Mouse (Mus musculus) adrenal gland, adult 18-20 months (tissue): Measurements from ENCODE around the gene Cd68. TPM values are rescaled to one million over a fixed set of nuclear protein-coding genes. Genes with fewer than 3 reads are reported as not detected.

ENCODE experiments used
- DNase-seq, 2 experiments: peaks; one replicate each; pipeline ENCODE4 v3.0.0; 2021 to 2022; ENCODE audit warnings: low spot score in 2 of 2
- total RNA-seq, 2 experiments: library from RNA; stranded (reverse); gene quantifications; 1 replicate in 1 of 2; 2 replicates in 1 of 2; pipeline ENCODE4 v1.2.3; 2021

Cd68 gene
- total RNA-seq, 2 experiments from 2014 or later: 20.5 to 36.7 TPM

DNA sequence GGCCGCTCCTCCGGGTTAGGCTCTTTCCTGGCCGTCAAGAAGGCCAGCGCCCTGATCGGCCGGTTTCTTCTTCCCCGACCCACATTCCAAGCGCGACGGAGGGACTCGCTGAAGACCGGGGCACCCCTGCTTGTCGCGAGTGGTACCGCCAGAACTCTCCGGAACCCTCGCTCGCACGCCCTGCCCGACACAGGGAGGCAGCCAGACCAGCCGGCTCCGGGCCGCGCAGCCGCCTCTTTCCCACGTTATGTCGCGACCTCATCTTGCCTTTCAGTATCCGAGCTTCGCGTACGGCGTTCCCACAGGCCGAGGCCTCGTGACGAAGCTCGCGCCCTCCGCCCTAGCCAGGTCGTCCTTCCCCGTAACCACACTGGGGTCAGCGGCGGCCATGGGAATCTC, 5.8 kb upstream of the Cd68 start:
- peak; percentile 49 to 54 for DNase-seq

DNA sequence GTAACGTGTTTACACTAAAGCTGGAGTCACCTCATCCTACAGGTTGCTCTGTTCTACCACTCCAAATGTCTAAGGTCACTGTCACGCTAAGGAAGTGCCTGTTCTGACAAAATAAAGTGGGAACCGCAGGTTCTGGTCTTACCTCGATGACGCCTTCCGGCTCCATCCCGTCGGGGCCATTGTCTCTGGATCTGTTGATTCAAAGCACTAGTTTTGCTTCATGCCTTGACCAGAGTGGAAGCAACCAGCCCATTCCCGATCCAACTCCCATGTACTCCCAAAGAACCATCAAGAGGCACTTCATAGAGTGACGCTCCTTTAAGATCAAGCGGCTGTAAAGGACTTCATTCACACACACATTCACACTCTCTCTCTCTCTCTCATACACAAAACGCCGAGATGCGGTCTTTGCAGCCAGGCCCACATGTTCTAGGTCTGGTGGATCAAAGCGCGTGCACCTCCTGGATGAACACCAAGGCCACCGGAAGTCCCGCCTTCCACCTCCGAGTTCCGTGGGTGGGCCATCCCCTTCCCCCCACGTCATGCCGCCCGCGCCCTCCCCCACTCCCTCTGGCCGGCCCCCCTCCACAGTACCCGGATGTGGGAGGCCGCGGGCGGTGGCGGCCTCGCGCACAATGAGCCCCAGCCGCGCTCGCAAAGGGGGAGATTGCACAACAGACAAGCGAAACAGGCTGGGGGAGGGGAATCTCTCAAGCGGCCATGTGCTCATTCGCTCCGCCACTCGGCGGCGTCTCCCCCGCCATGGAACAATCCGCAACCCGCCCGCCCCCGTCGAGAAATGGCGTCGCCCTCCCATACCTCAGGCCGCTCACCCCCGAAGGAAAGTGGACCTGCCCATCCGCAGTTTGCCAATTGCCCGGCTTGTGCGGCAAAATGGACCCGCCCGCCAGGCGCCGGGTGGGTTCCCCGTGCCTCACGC, 5.1 kb upstream of the Cd68 start:
- peak; percentile 96 for DNase-seq

DNA sequence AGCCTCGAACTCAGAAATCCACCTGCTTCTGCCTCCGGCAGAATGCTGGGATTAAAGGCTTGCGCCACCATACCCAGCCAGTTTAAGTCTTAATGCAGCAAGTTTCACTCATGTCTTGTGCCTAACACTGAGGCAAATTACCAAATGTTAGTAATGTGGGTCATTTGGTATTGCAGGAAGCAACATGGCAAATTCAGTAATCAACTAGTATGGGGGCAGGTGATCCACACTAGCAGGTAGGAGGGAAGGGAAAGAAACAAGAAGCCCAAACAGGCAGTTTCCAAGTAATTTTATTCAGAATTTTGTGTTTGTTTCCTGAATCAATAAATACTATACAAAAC, 682 bp upstream of the Cd68 start:
- no peak for DNase-seq

- no peak for DNase-seq
Observed at GRCm38 (mm10) chr11:69665457-69665960, 444 bp downstream of the Cd68 start.

GRCm38 (mm10) chr11:69664841-69665240, 1.1 kb downstream of the Cd68 start:
- DNase-seq: no peak

DNA sequence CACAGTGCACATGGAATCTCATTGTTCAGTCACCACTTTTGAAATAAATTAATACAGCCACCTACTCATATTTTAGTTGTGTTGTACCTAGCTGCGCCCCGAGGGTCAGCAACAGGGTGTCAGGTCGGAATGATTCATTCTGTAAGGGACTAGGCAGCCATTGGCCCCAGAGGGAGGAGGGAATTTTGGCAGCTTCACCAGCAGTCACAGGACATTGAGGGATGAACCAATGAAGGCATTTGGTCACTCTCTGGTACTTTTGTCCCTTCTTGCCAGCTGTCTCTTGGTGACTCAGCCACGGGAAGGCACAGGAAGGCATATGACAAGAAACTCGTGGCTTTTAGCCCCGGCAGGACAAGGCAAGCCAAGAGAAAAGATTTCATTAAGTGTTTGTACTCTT, 2.2 kb downstream of the Cd68 start:
- DNase-seq: no peak

DNA sequence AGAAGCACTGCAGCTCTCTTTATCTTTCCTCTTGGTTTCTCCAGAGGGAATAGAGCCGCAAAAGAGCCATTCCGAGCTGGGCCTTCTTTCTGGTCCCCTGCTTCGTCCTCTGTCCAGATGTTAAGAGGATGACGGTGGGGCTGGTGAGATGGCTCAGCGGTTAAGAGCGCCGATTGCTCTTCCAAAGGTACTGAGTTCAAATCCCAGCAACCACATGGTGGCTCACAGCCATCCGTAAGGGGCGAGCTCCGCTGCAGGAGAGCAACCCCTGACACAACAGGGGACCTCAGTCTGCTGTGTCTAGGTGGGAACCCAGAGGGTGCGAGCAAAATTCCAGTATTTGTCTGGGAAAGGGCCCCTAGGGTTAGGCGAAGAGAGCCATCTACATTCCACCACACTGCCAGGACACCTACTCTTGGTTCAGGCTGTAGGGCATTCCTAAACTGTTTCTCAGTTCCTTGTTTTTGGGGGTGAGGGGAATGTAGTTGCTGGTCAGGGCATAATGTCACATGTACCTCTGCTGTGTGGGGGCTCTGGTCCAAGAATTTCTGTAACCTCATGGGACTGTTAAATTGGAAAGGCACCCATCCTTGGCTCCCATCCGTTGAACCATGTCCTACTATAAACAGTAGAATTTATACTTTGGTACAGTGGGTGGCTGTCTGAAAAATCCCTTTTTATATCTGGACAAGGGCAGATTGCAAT, 2.8 kb downstream of the Cd68 start:
- no peak for DNase-seq

GRCm38 (mm10) chr11:69662213-69662966, 3.6 kb downstream of the Cd68 start, which contains the start of gene Mpdu1:
Gene Mpdu1 (minus strand): TSS chr11:69662642.
- peak; percentile 88 to 89 for DNase-seq

DNA sequence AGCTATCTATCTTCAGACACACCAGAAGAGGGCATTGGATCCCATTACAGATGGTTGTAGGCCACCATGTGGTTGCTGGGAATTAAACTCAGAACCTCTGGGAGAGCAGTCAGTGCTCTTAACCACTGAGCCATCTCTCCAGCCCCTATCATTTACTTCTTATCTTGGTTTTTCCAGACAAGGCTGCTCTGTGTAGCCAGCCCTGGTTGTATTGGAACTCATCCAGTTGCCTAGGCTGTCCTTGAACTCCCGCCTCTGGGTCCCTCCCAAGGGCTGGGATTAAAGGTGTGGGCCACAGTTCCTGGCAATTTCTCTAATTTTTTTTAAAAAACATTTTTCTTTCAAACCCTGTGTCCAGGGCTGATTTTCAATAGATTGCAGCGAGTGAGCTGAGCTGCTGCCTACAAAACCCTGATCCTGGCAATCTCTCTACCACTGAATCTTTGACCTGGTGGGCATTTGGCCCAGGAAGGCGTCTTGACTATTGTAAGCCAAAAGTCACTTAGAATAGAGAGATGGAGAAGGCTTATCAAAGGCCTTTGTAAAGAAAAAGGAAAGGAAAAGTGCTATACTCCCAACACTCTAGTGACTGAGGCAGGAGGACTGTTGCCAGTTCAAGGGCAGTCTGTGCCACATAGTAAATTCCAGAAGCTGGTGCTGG, 4.6 kb downstream of the Cd68 start:
- DNase-seq: no peak

DNA sequence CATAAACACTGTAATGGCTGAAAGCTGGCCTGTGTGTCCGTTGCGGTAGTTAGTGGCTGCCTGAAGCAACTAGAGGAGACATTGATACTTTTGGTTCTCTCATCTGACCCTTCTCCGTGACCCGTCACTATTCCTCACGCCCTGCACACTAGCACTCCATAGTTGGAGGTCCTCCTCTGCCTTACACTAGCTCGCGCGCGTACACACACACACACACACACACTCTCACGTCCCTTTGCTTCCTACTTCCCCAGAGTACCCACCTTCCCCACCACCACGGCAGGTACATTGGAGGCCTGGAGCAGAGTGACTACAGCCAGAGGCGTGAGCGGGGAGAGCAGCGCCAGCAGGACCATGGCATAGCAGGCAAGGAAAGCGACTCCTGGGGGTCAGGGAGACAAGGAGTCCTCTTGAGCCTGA, 8.5 kb downstream of the Cd68 start:
- no peak for DNase-seq

DNA sequence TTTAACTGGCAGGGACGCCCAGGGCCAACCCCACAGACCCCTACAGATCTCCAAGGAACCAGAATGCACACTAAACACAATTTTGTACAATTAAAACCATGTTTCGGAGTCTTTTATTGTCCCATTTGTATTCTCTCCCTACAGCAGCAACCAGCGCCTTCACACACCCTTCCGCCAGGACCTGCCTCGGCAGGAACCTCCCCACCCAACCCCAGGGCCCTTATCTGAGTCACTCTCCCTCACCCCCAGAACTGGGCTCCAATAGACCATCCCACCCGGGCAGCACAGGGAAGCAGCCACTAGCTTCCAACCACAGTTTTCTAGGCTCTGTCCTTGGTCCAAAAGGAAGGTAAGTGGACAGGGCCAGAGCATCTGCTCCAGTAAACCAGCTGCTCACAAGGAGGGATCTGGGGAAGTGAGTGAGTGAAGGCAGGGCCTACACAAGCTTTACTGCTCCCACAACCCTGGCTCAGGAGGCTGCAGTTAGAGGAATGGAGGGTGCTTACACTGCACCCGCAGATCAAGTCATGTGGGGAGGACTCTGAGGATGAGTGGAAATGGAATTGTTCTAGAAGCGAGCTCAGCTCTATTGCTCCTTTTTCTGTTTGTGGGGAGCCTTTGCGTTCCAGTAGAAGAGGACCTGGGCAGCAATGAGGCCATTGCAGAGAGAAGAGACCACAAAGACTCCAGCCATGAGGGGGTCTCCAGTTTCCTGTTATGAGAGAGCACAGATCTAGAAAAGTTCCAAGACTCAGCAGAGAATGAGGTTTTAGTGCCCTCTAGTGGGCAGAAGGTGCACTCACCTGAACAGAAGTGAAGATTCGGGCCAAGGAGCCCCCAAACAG, 9.1 kb downstream of the Cd68 start:
- DNase-seq: no peak

DNA sequence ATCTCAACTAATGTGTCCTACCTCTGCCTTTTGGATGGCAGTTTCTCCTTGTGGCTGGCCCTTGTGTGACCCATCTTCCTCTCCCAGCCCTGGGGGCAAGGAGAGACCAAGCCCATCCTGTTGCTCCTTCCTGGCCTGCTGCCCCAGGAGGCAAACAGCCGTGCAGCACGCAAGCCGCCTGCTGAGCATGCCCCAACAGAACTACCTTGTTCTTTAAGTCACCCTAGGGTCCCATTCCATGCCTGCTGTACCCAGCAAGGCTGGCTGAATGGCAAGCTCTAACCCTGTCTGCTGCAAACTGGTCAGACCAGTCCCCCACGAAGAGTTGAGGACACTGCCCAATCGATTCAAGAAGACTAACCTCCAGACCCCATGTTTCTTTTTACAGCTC, 9.9 kb downstream of the Cd68 start:
- DNase-seq: no peak

DNA sequence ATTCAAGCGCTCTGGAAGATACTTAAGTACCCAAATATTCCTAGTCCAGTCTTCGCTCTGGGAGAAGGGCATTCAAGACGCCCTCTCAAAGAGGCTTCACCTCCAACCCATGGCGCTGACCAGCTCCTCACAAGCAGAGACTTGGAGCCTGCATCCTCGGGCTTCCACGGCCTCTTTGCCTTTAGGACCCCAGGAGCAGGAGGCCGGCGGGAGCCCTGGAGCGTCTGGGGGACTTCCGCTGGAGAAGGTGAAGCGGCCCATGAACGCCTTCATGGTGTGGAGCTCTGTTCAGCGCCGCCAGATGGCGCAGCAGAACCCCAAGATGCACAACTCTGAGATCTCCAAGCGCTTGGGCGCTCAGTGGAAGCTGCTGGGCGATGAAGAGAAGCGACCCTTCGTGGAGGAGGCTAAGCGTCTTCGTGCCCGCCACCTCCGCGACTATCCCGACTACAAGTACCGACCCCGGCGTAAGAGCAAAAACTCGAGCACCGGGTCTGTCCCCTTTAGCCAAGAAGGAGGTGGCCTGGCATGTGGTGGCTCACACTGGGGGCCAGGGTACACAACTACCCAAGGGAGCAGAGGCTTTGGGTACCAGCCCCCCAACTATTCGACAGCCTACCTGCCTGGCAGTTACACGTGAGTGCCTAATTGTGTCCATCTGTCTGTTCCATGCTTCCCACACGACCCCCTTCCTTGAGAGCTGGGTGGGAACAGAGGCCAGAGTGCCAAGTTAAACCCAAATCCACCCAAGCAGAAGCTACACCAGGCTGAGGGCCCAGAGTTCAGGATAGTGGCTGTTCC, 10.5 kb downstream of the Cd68 start, which contains the start of gene Sox15:
TSS of gene Sox15 (plus strand) at position 51 of the 801 bp plus-strand sequence.
- peak; percentile 59 to 62 for DNase-seq

DNA sequence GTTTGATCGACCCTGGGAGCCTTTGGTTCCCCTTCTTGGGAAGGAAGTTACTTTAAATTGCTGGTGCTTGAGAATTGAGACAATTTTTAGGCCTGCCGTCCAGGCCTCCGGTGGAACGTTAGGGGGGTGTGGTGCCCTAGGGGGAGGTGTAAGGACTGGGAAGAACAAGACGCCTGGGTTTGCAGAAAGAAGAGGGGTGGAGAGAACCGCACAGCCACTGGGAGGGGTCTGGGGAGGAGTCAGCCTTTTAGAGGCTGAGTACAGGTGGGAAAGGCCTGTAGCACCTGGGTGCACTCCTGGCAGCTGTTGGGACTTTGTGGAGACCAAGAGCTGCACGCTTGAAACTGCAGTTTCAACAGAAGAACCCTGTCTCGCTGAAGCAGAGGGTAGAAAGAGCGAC, 11.2 kb downstream of the Cd68 start:
- DNase-seq: no peak

GRCm38 (mm10) chr11:69653399-69653798, 12.6 kb downstream of the Cd68 start:
- DNase-seq: no peak

- no peak for DNase-seq
Observed at GRCm38 (mm10) chr11:69645860-69646259, 20.1 kb downstream of the Cd68 start.

- no peak for DNase-seq
Observed at GRCm38 (mm10) chr11:69635471-69635870, 30.5 kb downstream of the Cd68 start.

DNA sequence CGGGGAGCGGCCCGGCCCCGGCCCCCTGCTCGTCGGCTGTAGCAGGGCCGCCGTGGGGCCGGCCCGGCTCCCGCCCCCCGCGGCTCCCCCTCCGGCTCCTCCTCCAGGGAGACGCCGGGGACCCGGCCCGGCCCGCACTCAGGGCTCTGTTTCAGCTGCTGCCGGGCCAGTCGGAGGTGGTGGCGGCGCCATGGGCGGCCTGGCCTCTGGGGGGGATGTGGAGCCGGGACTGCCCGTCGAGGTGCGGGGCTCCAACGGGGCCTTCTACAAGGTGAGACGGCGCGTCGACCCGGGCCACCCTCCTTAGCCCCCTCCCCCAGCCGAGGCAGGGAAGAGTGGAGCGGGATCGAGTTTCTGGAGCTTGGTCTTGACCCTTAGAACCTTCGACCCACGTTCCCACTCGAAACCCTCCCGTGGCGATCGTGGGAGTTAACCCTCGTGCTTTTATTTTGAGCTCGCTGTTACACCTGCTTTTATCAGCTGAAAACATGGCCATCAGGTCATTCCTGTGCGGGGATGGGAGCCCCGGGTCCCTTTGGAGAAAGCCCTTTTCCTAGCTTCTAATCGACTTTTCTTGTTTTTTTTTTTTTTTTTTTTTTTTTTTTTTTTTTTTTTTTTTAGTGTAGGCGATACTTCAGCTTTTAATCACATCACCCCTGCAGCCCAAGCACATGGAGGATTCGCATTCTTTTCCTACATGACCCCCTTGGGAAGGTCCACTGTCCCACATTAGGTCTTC, 32.7 kb downstream of the Cd68 start:
- peak in 1 of 2 experiments; percentile 64 for DNase-seq
